In genomic region chr10:7928996-7929395, GRCm38 (mm10) we compare ENCODE assay signal across 23 mouse cellular contexts. TPM values are rescaled to one million over a fixed set of nuclear protein-coding genes. Genes with fewer than 3 reads are reported as not detected.
A peak's percentile ranks its signal among the peaks of the same experiment; 100 is the strongest.
DNase-seq lines count a peak whose midpoint lies in the region; ATAC-seq and TF ChIP-seq lines count a peak whose summit lies in the region.
"Had no signal": no experiment of that assay in that cellular context is flagged by ENCODE, and none has a peak within 500 bp of the region (broad histone marks: within the 10 kb centered on the region; RNA-seq: fewer than 3 reads in every experiment).

No protein-coding gene starts in this region.

- no peaks in the 10 kb centered on the region for H3K27me3 ChIP-seq in hindbrain, embryonic 15.5 days
- H3K27me3 ChIP-seq in hindbrain, embryonic 10.5 days (ENCODE audit: insufficient read depth, poor library complexity, severe bottlenecking): no peaks in the 10 kb centered on the region
- no peaks in the 10 kb centered on the region for H3K27me3 ChIP-seq in G1E (ENCODE audit: insufficient read depth, low read length)
- H3K27me3 ChIP-seq: forebrain, embryonic 13.5 days; intestine, embryonic 15.5 days had no signal

- 85% methylated on average over 9 of the region's 9 CpGs for WGBS in hindbrain, embryonic 15.5 days
- WGBS in hindbrain, embryonic 10.5 days: 94% methylated on average over 9 of the region's 9 CpGs

- H3K4me1 ChIP-seq in hindbrain, embryonic 15.5 days (replicated peaks): 0 out of 2 replicates have a peak, but pooled peaks cover 4% of the 10 kb centered on the region
- no peaks in the 10 kb centered on the region for H3K4me1 ChIP-seq in hindbrain, embryonic 10.5 days (replicated peaks)
- peaks cover 14% of the 10 kb centered on the region for H3K4me1 ChIP-seq in G1E (ENCODE audit: insufficient read depth, low read depth, low read length)
- H3K4me1 ChIP-seq: forebrain, embryonic 10.5 days; forebrain, embryonic 13.5 days; intestine, embryonic 15.5 days had no signal

- ATAC-seq in hindbrain, embryonic 15.5 days (ENCODE audit: low FRiP score, low read depth): 0 out of 2 replicates have a peak, but pooled peaks have one; percentile 34
- peak; percentile 45; the same call in 1 of the 2 replicates for ATAC-seq in G1E (ENCODE audit: extremely low read depth, insufficient number of reproducible peaks, low FRiP score, poor library complexity, severe bottlenecking)
- ATAC-seq in common myeloid progenitor, adult 5-6 weeks (replicated peaks; ENCODE audit: low read depth, poor library complexity, severe bottlenecking): 0 out of 2 replicates have a peak, but pooled peaks have one; percentile 36
- ATAC-seq: forebrain, embryonic 13.5 days; forebrain, embryonic 16.5 days; intestine, embryonic 15.5 days had no signal

- H3K36me3 ChIP-seq in hindbrain, embryonic 15.5 days: no peaks in the 10 kb centered on the region
- H3K36me3 ChIP-seq in hindbrain, embryonic 10.5 days: peaks cover 15% of the 10 kb centered on the region; the same call in 1 of the 2 replicates
- peaks cover 38% of the 10 kb centered on the region for H3K36me3 ChIP-seq in G1E (replicated peaks)
- H3K36me3 ChIP-seq: intestine, embryonic 15.5 days had no signal

- no peaks in the 10 kb centered on the region for H3K9me3 ChIP-seq in hindbrain, embryonic 15.5 days
- no peaks in the 10 kb centered on the region for H3K9me3 ChIP-seq in hindbrain, embryonic 10.5 days
- no peaks in the 10 kb centered on the region for H3K9me3 ChIP-seq in G1E (replicated peaks)
- H3K9me3 ChIP-seq: forebrain, embryonic 10.5 days; forebrain, embryonic 13.5 days; intestine, embryonic 15.5 days had no signal

- no peak overlapping the region for H3K9ac ChIP-seq in hindbrain, embryonic 15.5 days
- H3K9ac ChIP-seq: forebrain, embryonic 13.5 days; hindbrain, embryonic 14.5 days; intestine, embryonic 15.5 days had no signal

- no peak for TF ChIP-seq CTCF in G1E (IDR thresholded peaks at IDR 0.05; ENCODE audit: low read depth, low read length)

- DNase-seq in hindbrain, embryonic 10.5 days (ENCODE audit: low spot score): no peak
- peak; percentile 33 for DNase-seq in 416B (ENCODE audit: low read depth)
- DNase-seq in G1E (ENCODE audit: low spot score): no peak
- DNase-seq in spleen, postnatal 4 days (ENCODE audit: low spot score in 2 of 2): no peak
- DNase-seq in layer of hippocampus, adult 11-12 months (ENCODE audit: low spot score): no peak
- DNase-seq in spleen, postnatal 14 days (ENCODE audit: low spot score in 2 of 2): no peak
- DNase-seq: adrenal gland, adult 8-10 months; adrenal gland, postnatal 25 days; cerebellum, adult 18-20 months; cerebellum, adult 9-11 months; cerebellum, postnatal 25 days; embryo, embryonic 11 days; gastrocnemius, postnatal 25 days; kidney, adult 11 months; kidney, adult 8-10 months had no signal

- no peak overlapping the region for H3K4me3 ChIP-seq in hindbrain, embryonic 15.5 days
- H3K4me3 ChIP-seq in hindbrain, embryonic 10.5 days: no peak overlapping the region
- H3K4me3 ChIP-seq in G1E (ENCODE audit: low read depth, low read length): no peak overlapping the region
- H3K4me3 ChIP-seq: forebrain, embryonic 10.5 days; forebrain, embryonic 13.5 days; intestine, embryonic 15.5 days had no signal

- no peak overlapping the region for H3K4me2 ChIP-seq in hindbrain, embryonic 15.5 days
- H3K4me2 ChIP-seq: forebrain, embryonic 13.5 days; heart, embryonic 11.5 days; hindbrain, embryonic 14.5 days; intestine, embryonic 15.5 days had no signal

- no peak overlapping the region for H3K27ac ChIP-seq in hindbrain, embryonic 15.5 days (replicated peaks)
- H3K27ac ChIP-seq in hindbrain, embryonic 10.5 days: no peak overlapping the region
- H3K27ac ChIP-seq: forebrain, embryonic 10.5 days; forebrain, embryonic 13.5 days; hindbrain, embryonic 14.5 days; intestine, embryonic 15.5 days had no signal

RNA-seq across cellular contexts. Expression of gene Tab2, which starts 27.0 kb away (rescaled TPM):
- polyA plus RNA-seq in hindbrain, embryonic 15.5 days (2015; fragmentation: Nextera tagmentation; extraction: Ambion mirVana): 12.2 and 13.8 TPM in 2 replicates
- polyA plus RNA-seq in hindbrain, embryonic 10.5 days (2016; fragmentation: Nextera tagmentation; extraction: Ambion mirVana): 12.1 and 16.7 TPM in 2 replicates
- 339 and 398 TPM in 2 replicates for total RNA-seq in G1E (2014; fragmentation: Nextera tagmentation)
- 68.5 and 74.7 TPM in 2 replicates for total RNA-seq in G1E (2017)
- 14.7 and 15.9 TPM in 2 replicates for polyA plus RNA-seq in G1E (2012)
- total RNA-seq in common myeloid progenitor, adult 5-6 weeks (2017): 89.2 and 103 TPM in 2 replicates
